Mouse (Mus musculus) embryo, embryonic 9.5 days (tissue): Measurements from ENCODE around the gene Lmod1.
A peak's percentile ranks its signal among the peaks of the same experiment; 100 is the strongest.

Source experiments
- DNase-seq: peaks from one replicate; pipeline ENCODE4 v3.0.0-alpha.2; 2017; ENCODE audit errors: extremely low spot score

The Lmod1 gene

GRCm38 (mm10) chr1:135324571-135324970 is at the start of gene Lmod1:
TSS of gene Lmod1 (plus strand) at chr1:135324807.
- DNase-seq: peak; percentile 71

GRCm38 (mm10) chr1:135280646-135281045 is 44.0 kb upstream of the Lmod1 start:
- no peak for DNase-seq

- DNase-seq: no peak
Observed at GRCm38 (mm10) chr1:135281841-135282240, 42.8 kb upstream of the Lmod1 start.

GRCm38 (mm10) chr1:135282536-135283286 is 41.9 kb upstream of the Lmod1 start:
- no peak for DNase-seq

GRCm38 (mm10) chr1:135283287-135283825 is 41.3 kb upstream of the Lmod1 start:
- DNase-seq: peak; percentile 76

GRCm38 (mm10) chr1:135283826-135284291 is 40.7 kb upstream of the Lmod1 start, which contains the start of gene Rnpep:
TSS of gene Rnpep (minus strand) at chr1:135284084.
- DNase-seq: peak; percentile 85

- no peak for DNase-seq
Observed at GRCm38 (mm10) chr1:135286311-135286710, 38.3 kb upstream of the Lmod1 start.

- DNase-seq: no peak
Observed at GRCm38 (mm10) chr1:135290908-135291307, 33.7 kb upstream of the Lmod1 start.

- no peak for DNase-seq
Observed at GRCm38 (mm10) chr1:135311356-135311755, 13.3 kb upstream of the Lmod1 start.

GRCm38 (mm10) chr1:135312201-135312600 is 12.4 kb upstream of the Lmod1 start:
- DNase-seq: no peak

GRCm38 (mm10) chr1:135313284-135314031 is 11.1 kb upstream of the Lmod1 start, which contains the start of gene Timm17a:
TSS of gene Timm17a (minus strand) at chr1:135313778.
- DNase-seq: peak; percentile 94

- DNase-seq: no peak
Observed at GRCm38 (mm10) chr1:135323367-135323901, 1.2 kb upstream of the Lmod1 start.

GRCm38 (mm10) chr1:135325934-135326333 is 1.3 kb downstream of the Lmod1 start:
- no peak for DNase-seq

- DNase-seq: no peak
Observed at GRCm38 (mm10) chr1:135328368-135328767, 3.8 kb downstream of the Lmod1 start.

- DNase-seq: no peak
Observed at GRCm38 (mm10) chr1:135330578-135330977, 6.0 kb downstream of the Lmod1 start.

GRCm38 (mm10) chr1:135341947-135342346 is 17.3 kb downstream of the Lmod1 start:
- DNase-seq: no peak

- DNase-seq: no peak
Observed at GRCm38 (mm10) chr1:135344026-135344425, 19.4 kb downstream of the Lmod1 start.

GRCm38 (mm10) chr1:135346891-135347290 is 22.3 kb downstream of the Lmod1 start:
- no peak for DNase-seq

- no peak for DNase-seq
Observed at GRCm38 (mm10) chr1:135347498-135348169, 23.0 kb downstream of the Lmod1 start.

- DNase-seq: no peak
Observed at GRCm38 (mm10) chr1:135351953-135352352, 27.3 kb downstream of the Lmod1 start.

GRCm38 (mm10) chr1:135359071-135359470 is 34.5 kb downstream of the Lmod1 start:
- no peak for DNase-seq

- DNase-seq: no peak
Observed at GRCm38 (mm10) chr1:135361491-135361890, 36.9 kb downstream of the Lmod1 start.
